Mouse (Mus musculus) 3T3-L1 (cell line): ENCODE results near the gene Prss50.

Source experiments
- DNase-seq: peaks from one replicate; pipeline ENCODE4 v3.0.0-alpha.2; 2015; ENCODE audit warnings: low read depth, low spot score

The Prss50 gene

GRCm38 (mm10) chr9:110907201-110907837, 49.6 kb downstream of the Prss50 start:
- no peak for DNase-seq

GRCm38 (mm10) chr9:110907838-110908630, 50.3 kb downstream of the Prss50 start:
- no peak for DNase-seq

GRCm38 (mm10) chr9:110908631-110909016, 50.9 kb downstream of the Prss50 start:
- DNase-seq: no peak

- DNase-seq: no peak
These were observed 51.7 kb downstream of the Prss50 start for GRCm38 (mm10) chr9:110909371-110909967.
